Mouse (Mus musculus) lung, embryonic 15.5 days (tissue): ENCODE results near the gene Lalba. TPM values are rescaled to one million over a fixed set of nuclear protein-coding genes. Genes with fewer than 3 reads are reported as not detected.
"Not testable (repeated sequence)": the region's sequence is repeated elsewhere in the genome, so short reads cannot be mapped to it uniquely, and the experiment has no call there.

Experiments
- ATAC-seq: fragments of 200-750 bp; cut with Nextera tagmentation; 2 replicates; pipeline ENCODE4 v1.8.0; 2017; ENCODE audit warnings: moderate number of reproducible peaks, borderline replicate concordance; ENCODE audit not compliant: low FRiP score, low TSS enrichment; ENCODE audit errors: extremely low read depth
- H3K27ac ChIP-seq: fragments of 300-500 bp; sonication (generic); 2 replicates; pipeline ENCODE4 v1.5.1; 2015; ENCODE audit warnings: moderate library complexity, mild to moderate bottlenecking, inconsistent platforms
- H3K27me3 ChIP-seq: fragments of 300-500 bp; sonication (generic); 2 replicates; pipeline ENCODE4 v1.6.1; 2015; ENCODE audit warnings: inconsistent platforms
- H3K36me3 ChIP-seq: fragments of 300-500 bp; sonication (generic); 2 replicates; pipeline ENCODE4 v1.6.1; 2015; ENCODE audit warnings: inconsistent platforms
- H3K4me1 ChIP-seq: fragments of 300-500 bp; sonication (generic); 2 replicates; pipeline ENCODE4 v1.6.1; 2015; ENCODE audit warnings: inconsistent platforms
- H3K4me2 ChIP-seq: fragments of 300-500 bp; sonication (generic); 2 replicates; pipeline ENCODE4 v1.6.1; 2015; ENCODE audit warnings: inconsistent platforms, mild to moderate bottlenecking, moderate library complexity
- H3K4me3 ChIP-seq: fragments of 300-500 bp; sonication (generic); 2 replicates; pipeline ENCODE4 v1.5.1; 2015; ENCODE audit warnings: mild to moderate bottlenecking, inconsistent platforms
- H3K9ac ChIP-seq: fragments of 300-500 bp; sonication (generic); 2 replicates; pipeline ENCODE4 v1.6.1; 2015; ENCODE audit warnings: inconsistent platforms
- H3K9me3 ChIP-seq: fragments of 300-500 bp; sonication (generic); 2 replicates; pipeline ENCODE4 v1.6.1; 2016; ENCODE audit warnings: inconsistent platforms
- WGBS: fragments of 180-500 bp; shearing (Covaris S2); methylation state at CpG from one replicate; pipeline ENCODE4 v1.1.7; 2015; 5-methylcytosine and 5-hydroxymethylcytosine counted together
- polyA plus RNA-seq: library from polyadenylated mRNA; unstranded; fragments of >200 nt; fragmentation: Nextera tagmentation; extraction: Ambion mirVana; gene quantifications from 2 replicates; pipeline ENCODE4 v1.2.1, GENCODE M21; 2015

The Lalba gene
- polyA plus RNA-seq, 1 experiment from 2014 or later = 0.40 TPM

DNA sequence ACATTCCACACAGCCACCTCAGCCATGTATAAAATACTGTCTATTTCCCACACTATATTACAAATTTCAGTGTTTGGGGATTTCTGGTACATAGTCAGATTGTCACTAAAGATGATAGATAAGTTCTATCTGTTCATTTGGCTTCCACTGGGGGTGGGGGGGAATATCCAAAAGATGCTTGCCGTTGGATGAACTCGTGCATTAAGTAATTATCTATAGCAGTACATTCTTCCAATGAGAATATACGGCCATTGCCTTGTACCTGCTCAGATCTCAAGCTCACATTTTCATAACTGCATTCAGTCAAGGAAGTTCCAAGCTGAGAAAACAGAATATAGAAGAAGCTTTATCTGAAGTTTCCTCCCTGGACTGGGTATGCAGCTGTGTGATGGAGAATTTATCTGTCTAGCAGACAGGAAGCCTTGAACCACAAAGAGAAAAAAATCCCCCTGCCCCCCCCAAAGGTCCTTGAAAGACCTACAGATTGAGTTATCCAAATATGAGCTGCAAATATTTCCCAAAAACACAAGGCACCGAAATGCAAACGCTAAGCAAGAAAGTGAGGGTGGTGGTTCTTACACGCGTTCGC, 4.0 kb upstream of the Lalba start:
- WGBS = 90% methylated on average over 8 of the region's 8 CpGs
- no peak overlapping the region for H3K27ac ChIP-seq
- no peak for ATAC-seq
- H3K27me3 ChIP-seq = no peaks in the 10 kb centered on the region
- no peaks in the 10 kb centered on the region for H3K9me3 ChIP-seq
- H3K36me3 ChIP-seq = no peaks in the 10 kb centered on the region
- H3K4me1 ChIP-seq = no peaks in the 10 kb centered on the region
- no peak overlapping the region for H3K9ac ChIP-seq
- H3K4me2 ChIP-seq = no peak overlapping the region
- no peak overlapping the region for H3K4me3 ChIP-seq

DNA sequence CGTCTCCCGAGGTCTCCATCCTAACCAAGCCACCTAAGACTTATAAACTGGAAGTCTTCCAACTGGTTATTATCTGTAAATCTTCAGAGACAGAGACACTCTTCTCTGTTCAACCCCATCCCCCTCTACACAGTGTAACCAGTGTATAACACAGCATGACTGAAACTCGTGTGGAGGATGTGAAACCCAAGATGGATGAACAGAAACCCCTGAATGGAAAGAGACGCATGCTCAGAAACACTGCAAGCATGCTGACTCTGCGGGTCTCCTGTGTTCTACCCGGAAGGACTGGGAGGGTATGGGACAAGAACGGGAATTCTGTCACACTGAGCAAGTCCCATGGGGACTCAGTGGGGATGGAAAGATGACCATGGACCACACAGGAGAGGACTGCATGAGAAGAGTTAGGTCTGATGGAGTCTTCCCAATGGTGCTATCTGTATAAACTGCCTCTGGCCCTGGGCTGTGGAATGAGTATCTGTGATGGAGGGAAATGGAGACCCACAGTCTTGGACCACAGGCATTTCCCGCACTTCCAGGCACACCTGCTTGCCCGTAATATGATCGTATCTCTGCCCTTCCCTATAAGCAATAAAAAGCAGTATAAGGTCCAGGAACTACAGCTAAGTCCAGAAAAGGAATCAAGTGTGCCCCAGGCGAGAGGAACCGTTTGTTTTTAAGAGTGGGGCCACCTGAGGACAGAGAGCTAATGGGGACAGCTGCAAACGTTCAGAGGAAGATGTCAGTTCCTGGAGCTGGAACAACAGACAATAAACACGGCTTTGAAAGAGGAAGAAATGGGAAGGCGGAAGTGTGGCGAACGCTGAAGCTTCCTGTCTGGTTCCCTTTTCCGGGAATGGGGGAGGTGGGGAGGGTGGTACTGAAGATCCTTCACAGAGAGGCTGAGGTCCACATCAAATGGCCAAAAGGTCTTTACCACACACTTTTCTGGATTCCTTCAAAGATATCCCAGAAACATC, 1.7 kb upstream of the Lalba start:
- Histone ChIP-seq H3K27ac (no peak overlapping the region), H3K4me3 (no peak overlapping the region), H3K9me3 (no peaks in the 10 kb centered on the region), H3K4me2 (no peak overlapping the region), H3K9ac (no peak overlapping the region), H3K36me3 (no peaks in the 10 kb centered on the region), H3K4me1 (no peaks in the 10 kb centered on the region), H3K27me3 (no peaks in the 10 kb centered on the region)
- 61% methylated on average over 18 of the region's 18 CpGs for WGBS
- ATAC-seq = no peak

DNA sequence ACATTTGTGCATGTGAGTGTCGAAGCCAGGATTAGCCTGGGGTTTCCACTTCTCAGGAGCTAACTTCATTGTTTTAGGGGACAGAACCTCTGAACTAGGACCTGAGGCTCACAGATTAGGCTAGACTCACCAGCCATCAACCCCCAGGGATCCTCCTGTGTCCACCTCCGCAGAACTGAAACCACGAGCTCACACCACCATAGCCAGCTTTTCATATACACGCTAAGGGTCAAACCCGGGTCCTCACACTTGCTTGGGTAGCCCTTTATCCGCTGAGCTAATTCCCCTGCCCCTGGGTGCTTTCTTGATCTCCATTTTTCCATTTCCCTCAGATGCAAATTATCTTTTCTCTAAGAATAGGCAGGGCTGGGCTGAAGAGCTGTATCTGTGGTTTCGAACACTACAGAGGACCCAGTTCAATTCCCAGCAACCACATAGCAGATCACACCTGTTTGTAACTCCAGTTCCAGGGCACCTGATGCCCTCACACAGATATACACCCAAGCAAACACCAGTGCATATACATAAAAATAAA, 2.9 kb downstream of the Lalba start:
- no peak overlapping the region for H3K4me3 ChIP-seq
- 73% methylated on average over 7 of the region's 7 CpGs for WGBS
- no peak overlapping the region for H3K27ac ChIP-seq
- H3K27me3 ChIP-seq = no peaks in the 10 kb centered on the region
- H3K9me3 ChIP-seq = no peaks in the 10 kb centered on the region
- no peak overlapping the region for H3K9ac ChIP-seq
- H3K4me2 ChIP-seq = no peak overlapping the region
- H3K4me1 ChIP-seq = no peaks in the 10 kb centered on the region
- no peaks in the 10 kb centered on the region for H3K36me3 ChIP-seq
- ATAC-seq = no peak

DNA sequence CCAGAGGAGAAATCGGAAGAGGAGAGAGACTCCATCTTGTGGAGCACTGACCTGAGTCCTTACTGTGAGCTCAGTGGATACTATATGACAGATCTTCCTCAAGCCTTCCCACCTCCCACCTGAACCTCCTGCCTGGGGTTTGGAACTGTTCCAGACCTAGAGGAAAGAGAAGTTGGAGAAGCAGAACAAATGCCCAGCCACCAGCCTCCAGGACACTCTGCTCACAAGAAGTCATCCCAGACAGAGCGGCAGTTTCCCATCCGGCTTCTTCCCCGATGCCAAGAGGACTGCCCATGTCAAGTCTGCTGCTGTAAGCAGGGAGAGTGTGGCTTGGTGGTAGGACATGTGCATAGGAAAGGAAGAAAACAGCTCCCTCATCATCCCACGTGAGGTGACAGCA, 6.2 kb downstream of the Lalba start:
- H3K9me3 ChIP-seq = no peaks in the 10 kb centered on the region
- H3K4me3 ChIP-seq = no peak overlapping the region
- no peaks in the 10 kb centered on the region for H3K27me3 ChIP-seq
- no peaks in the 10 kb centered on the region for H3K4me1 ChIP-seq
- H3K36me3 ChIP-seq = no peaks in the 10 kb centered on the region
- no peak overlapping the region for H3K27ac ChIP-seq
- 80% methylated on average over 5 of the region's 5 CpGs for WGBS
- no peak for ATAC-seq
- no peak overlapping the region for H3K9ac ChIP-seq
- H3K4me2 ChIP-seq = no peak overlapping the region

DNA sequence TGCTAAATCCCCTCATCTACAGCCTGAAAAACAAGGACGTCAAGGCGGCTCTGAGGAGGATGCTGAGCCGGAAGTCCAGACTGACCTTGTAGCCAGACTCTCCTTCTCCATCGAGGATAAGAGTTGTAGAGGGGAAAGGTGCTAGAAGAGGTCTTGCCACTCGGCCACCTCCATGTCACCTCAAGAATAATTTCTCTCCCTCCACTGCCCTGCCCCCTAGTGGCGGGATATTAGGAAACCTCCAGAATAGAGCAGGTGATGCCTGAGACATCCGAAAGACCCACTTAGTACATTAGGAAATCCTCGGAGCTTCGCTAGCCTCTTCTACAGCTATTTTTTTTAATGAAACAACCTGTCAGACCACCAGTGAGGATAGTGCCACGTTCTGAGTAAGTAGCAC, 7.1 kb downstream of the Lalba start:
- H3K27me3 ChIP-seq = no peaks in the 10 kb centered on the region
- no peak overlapping the region for H3K27ac ChIP-seq
- H3K4me3 ChIP-seq = no peak overlapping the region
- no peak for ATAC-seq
- H3K9me3 ChIP-seq = no peaks in the 10 kb centered on the region
- no peak overlapping the region for H3K9ac ChIP-seq
- no peaks in the 10 kb centered on the region for H3K4me1 ChIP-seq
- 44% methylated on average over 10 of the region's 10 CpGs for WGBS
- H3K36me3 ChIP-seq = no peaks in the 10 kb centered on the region
- H3K4me2 ChIP-seq = no peak overlapping the region

DNA sequence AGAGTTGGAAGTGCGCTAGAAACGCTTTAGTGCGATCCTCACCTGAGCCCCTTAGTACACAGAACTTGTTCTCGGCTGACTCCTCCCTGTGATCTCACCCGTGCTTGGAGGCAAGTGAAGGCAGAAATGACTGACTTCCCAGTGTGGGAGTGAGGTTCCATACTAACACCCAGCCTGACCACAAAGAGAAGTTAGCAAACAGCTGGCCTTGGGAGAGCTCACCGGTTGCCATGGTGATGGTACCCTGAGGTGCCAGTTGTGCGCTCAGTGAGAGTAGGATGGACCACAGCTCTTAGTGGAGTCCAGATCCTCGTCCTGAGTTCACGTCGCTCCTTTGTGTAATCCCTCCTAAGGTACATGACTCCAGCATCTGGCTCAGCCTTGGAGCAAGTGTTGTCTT, 7.6 kb downstream of the Lalba start:
- Histone ChIP-seq H3K27ac (no peak overlapping the region), H3K9ac (no peak overlapping the region), H3K36me3 (no peaks in the 10 kb centered on the region), H3K9me3 (no peaks in the 10 kb centered on the region), H3K27me3 (no peaks in the 10 kb centered on the region), H3K4me2 (no peak overlapping the region), H3K4me1 (no peaks in the 10 kb centered on the region), H3K4me3 (no peak overlapping the region)
- WGBS = 73% methylated on average over 10 of the region's 10 CpGs
- no peak for ATAC-seq

DNA sequence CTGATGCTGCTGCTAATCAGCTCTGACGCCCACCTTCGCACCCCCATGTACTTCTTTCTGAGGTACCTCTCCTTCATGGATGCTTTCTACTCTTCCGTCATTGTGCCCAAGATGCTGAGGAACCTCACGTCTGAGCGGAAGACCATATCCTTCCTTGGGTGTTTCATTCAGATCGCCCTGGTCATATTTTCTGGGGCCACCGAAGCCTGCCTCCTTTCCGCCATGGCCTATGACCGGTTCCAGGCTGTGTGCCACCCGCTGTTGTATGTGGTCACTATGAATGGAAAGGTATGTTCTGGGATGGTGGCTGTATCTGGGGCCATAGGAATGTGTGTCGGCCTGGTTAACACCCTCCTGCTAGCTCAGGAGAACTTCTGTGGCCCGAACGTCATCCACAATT, 11.0 kb downstream of the Lalba start:
- H3K27me3 ChIP-seq = no peaks in the 10 kb centered on the region
- 85% methylated on average over 13 of the region's 13 CpGs for WGBS
- ATAC-seq = no peak
- no peaks in the 10 kb centered on the region for H3K9me3 ChIP-seq
- no peaks in the 10 kb centered on the region for H3K4me1 ChIP-seq
- H3K36me3 ChIP-seq = no peaks in the 10 kb centered on the region
- H3K9ac ChIP-seq = no peak overlapping the region
- H3K4me3 ChIP-seq = no peak overlapping the region
- no peak overlapping the region for H3K4me2 ChIP-seq
- H3K27ac ChIP-seq = no peak overlapping the region

DNA sequence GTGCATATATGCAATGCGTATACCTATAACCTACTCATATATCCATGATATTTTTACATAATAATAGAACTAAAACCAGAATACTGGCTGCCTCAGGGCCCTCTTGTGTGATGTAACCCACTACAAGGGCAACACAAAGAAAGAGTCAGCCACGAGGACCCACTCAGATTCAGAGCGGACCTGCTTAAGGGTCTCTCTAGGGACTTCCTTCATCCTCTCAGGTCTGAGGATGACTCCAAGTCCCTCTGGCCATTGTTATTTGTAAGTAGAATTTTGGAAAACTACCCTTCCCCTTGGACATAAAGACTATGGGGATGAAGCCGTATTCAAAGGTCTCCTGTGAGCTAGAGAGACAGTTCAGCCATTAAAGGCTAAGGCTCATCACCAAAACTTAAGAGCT, 12.9 kb downstream of the Lalba start, which contains the start of gene OR5BS1P:
TSS of gene OR5BS1P (plus strand) at position 301 of the 400 bp plus-strand sequence.
- WGBS = 94% methylated on average over 4 of the region's 4 CpGs
- no peaks in the 10 kb centered on the region for H3K27me3 ChIP-seq
- H3K4me2 ChIP-seq = no peak within 1 kb of the TSS
- H3K4me3 ChIP-seq = no peak within 1 kb of the TSS
- no peak within 1 kb of the TSS for H3K9ac ChIP-seq
- no peak within 1 kb of the TSS for H3K27ac ChIP-seq
- no peak for ATAC-seq
- no peaks in the 10 kb centered on the region for H3K4me1 ChIP-seq
- H3K36me3 ChIP-seq = no peaks in the 10 kb centered on the region
- H3K9me3 ChIP-seq = no peaks in the 10 kb centered on the region

DNA sequence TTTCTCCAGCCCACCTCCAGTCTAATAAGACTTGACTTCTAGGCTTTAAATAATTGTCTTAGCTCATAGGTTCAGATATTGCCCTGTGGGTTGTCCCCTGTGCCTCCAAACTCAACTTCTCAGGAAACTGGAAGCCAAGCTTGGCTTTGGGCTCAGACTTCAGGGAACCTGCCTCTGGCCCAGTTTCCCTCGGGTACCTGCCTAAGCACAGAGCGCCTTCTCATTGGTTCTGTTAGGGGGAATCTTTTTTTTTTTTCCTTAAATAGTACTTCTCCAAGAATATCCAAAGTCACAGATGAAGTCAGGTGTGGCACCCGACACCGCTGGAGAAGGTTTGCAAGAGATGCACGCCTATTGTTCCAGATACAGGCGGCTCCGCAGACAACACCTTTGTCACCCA, 30.2 kb downstream of the Lalba start, which contains the start of gene Olfr281:
TSS of gene Olfr281 (plus strand) at position 301 of the 400 bp plus-strand sequence.
- no peak for ATAC-seq
- no peak within 1 kb of the TSS for H3K4me2 ChIP-seq
- no peak within 1 kb of the TSS for H3K9ac ChIP-seq
- no peak within 1 kb of the TSS for H3K27ac ChIP-seq
- H3K36me3 ChIP-seq = no peaks in the 10 kb centered on the region
- WGBS = 84% methylated on average over 7 of the region's 7 CpGs
- no peaks in the 10 kb centered on the region for H3K9me3 ChIP-seq
- H3K4me3 ChIP-seq = no peak within 1 kb of the TSS
- no peaks in the 10 kb centered on the region for H3K27me3 ChIP-seq
- H3K4me1 ChIP-seq = peaks cover 2% of the 10 kb centered on the region; the same call in 1 of the 2 replicates

DNA sequence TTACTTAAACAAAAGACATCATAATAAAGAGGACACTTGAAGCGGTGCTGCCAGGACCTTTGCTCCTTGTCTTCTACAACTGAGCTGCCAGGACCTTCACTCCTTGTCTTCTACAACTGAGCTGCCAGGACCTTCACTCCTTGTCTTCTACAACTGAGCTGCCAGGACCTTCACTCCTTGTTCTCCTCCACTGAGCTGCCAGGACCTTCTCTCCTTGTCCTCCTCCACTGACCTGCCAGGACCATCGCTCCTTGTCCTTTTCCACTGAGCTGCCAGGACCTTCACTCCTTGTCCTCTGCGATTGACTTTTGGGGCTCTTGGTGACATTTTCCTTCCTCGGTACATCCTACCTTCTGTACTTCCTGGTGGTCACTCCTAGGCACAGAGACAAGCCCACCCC, 34.0 kb downstream of the Lalba start:
- Histone ChIP-seq H3K9me3 (no peaks in the 10 kb centered on the region), H3K36me3 (no peaks in the 10 kb centered on the region), H3K4me1 (no peaks in the 10 kb centered on the region), H3K27me3 (no peaks in the 10 kb centered on the region), H3K4me2 (no peak overlapping the region), H3K27ac (no peak overlapping the region), H3K9ac (no peak overlapping the region), H3K4me3 (no peak overlapping the region)
- WGBS = 40% methylated on average over 4 of the region's 4 CpGs
- no peak for ATAC-seq

DNA sequence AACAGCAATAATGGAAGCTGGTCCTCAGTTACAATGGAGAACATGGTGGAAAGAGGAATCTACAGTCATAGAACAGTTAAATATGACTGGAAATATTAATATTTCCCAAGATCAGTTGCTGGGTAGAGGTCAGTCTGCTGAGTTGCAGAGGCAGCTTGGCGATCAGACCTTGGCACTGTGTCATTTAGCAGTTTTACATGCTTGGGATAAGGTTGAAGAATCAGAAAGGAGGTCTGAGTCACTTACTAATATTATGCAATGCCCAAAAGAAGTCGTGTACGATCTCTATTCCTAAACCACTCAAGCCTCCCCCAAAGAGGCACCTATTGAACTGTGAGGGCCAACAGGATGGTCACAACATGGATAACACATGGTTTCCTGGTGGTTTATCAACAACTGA, 38.0 kb downstream of the Lalba start:
- no peak overlapping the region for H3K9ac ChIP-seq
- H3K4me2 ChIP-seq = no peak overlapping the region
- H3K9me3 ChIP-seq = no peaks in the 10 kb centered on the region
- H3K36me3 ChIP-seq = no peaks in the 10 kb centered on the region
- ATAC-seq = no peak
- no peak overlapping the region for H3K27ac ChIP-seq
- 77% methylated on average over 3 of the region's 3 CpGs for WGBS
- no peak overlapping the region for H3K4me3 ChIP-seq
- no peaks in the 10 kb centered on the region for H3K27me3 ChIP-seq
- H3K4me1 ChIP-seq = no peaks in the 10 kb centered on the region

DNA sequence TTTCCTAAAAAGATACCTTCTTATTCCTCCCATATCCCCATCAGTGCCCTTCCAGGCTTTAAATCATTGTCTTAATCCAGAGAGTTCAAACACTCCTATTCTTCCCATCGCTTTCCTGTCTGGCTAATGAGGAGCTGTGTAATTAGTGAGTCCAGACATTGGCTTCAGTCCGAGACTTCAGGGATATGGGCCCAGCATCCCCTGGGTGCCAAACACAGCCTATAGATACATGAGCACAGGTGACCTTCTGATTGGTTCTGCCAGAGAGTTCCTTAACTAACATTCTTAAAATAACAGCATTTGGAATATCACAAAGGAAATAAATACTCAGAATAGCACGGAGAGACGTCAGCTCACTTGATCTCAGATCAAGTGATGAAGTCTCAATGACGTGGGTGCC, 51.6 kb downstream of the Lalba start, which contains the start of gene Olfr282:
TSS of gene Olfr282 (plus strand) at position 301 of the 400 bp plus-strand sequence.
- not testable (repeated sequence) for H3K27ac ChIP-seq, H3K9ac ChIP-seq, H3K36me3 ChIP-seq, H3K4me2 ChIP-seq, H3K4me1 ChIP-seq, H3K27me3 ChIP-seq, ATAC-seq, H3K9me3 ChIP-seq, H3K4me3 ChIP-seq
- 71% methylated on average over 5 of the region's 5 CpGs for WGBS
